Mouse (Mus musculus) adrenal gland, postnatal 14 days (tissue): Measurements from ENCODE around the gene Vps50. TPM values are rescaled to one million over a fixed set of nuclear protein-coding genes. Genes with fewer than 3 reads are reported as not detected.
"Not testable (repeated sequence)": the region's sequence is repeated elsewhere in the genome, so short reads cannot be mapped to it uniquely, and the experiment has no call there.

Experiments
- DNase-seq: peaks from one replicate; pipeline ENCODE4 v3.0.0; 2021; ENCODE audit warnings: mixed read lengths
- total RNA-seq: library from RNA; stranded (reverse); gene quantifications from 2 replicates; pipeline ENCODE4 v1.2.3, GENCODE M21; 2021

Gene Vps50
- total RNA-seq, 1 experiment from 2014 or later = 19.6 TPM

DNA sequence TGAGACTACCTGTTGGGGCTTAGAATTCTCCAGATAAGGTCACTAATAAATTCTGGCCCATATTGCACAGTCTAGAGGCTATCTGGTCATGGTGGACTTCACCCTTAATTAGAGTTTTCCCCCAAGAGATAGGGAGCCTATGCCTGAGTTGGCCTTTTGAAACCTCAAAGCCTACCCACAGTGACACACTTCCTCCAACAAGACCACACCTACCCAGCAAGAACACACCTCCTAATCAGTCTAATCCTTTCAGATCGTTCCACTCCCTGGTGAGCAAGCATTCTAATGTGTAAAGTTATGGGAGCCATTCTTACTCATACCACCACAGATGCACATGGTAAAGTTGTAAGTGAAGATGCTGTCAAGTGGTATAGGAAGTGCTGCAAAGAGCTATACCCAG, 37.9 kb downstream of the Vps50 start:
- DNase-seq = no peak

DNA sequence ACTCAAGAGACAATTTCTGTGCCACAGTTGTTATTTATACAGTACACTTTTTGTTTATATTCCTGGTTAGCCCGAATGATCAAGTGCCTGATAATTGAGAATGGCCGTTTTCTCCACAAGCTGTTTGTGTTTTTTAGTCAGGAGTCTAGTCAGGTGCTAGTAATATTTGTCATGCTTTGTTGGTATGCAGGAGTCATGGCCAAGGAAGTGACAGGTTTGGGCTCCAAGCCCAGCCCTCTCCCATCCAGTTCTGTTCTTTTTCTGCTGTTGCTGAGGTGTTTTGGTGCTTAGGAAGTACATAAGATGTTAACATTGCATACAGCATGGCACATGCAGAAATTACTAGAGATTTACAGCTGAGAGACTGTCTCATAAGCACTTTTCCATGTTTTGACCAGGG, 41.3 kb downstream of the Vps50 start:
- DNase-seq = no peak

DNA sequence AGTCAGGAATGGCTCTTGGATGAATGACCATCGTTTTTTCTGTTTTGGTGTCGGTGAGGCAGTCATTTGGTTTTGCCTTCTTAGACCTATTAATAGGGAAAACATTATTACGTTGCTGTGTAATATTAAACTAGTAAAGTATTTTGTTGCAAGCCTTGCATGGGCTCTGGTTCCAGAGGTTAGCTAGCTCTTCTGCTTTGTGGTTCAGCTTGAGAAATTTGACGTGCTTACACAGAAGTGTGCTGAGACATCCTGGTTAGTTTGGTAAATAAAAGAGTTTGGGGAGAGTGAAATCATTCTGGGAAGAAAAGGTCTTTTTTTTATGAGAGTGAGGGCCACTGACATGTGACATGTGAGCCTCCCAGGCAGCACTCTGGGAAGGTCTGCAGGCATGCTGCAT, 45.7 kb downstream of the Vps50 start:
- no peak for DNase-seq

DNA sequence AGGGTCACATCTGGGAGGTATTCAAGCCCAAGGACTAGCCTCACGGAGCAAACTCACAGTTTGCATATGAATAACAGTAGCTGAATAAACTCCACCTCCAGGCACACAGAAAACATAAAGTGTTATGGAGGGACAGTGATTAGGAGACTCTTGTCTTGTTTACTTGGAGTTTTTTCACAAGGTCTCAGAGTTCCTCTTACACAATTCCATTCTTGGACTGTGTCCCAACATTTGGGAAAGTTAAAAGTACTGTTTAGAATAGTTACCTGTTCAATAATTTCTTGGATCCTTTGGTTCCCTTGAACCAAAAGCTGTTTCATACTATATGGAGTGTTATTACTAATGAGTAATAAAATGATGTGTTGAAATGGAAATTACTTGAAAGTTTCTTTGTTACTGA, 46.8 kb downstream of the Vps50 start:
- no peak for DNase-seq

DNA sequence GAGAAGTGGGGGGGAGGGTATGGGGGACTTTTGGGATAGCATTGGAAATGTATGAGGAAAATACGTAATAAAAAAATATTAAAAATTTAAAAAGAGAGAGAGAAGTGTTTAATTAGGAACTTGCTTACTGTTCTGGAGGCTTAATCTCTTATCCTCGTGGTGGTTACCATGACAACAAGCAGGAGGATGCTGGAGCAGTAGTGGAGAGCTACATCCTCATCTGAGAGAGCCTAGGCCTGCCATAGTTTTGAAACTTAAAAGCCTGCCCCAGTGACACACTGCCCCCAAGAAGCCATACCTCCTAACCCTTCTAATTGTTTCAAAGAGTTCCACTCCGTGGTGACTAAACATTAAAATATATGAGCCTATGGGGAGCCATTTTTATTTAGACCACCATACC, 50.8 kb downstream of the Vps50 start:
- no peak for DNase-seq

DNA sequence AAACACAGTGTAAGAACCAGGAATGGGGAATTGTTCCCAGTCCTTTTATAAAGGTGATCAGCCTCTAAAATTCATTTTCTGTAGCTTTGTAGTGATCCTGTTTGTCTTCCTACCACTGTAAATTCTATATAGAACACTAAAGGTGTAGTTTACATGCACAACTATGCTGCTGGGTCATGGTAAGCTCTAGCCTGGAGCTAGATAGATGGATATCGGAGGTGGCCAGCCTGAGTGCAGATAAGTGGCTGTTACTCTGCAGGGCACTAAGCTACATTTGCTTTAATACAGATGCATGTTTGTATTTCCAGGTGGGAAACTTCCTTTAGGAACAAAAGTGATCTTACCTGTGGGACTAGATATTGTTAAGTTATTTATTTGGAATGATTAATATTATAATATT, 51.8 kb downstream of the Vps50 start:
- no peak for DNase-seq

DNA sequence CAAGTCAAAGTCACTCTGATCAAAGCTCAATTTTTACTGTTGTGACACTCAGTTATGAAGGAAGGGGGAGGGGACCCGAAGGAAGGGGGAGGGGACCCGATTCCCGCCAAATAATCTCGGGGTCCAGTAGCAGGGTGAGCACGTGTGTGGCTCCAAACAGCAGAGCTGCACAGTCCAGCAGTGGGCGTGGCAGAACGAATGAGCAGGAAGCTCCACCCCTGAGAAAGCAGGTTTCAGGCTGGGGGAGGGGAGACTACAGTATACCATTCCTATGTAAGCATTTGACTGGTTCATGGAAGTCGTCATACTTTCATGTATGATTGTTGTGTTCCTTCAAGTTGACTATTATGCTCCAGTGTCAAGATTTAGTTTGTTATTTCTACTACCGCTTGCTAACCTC, 54.5 kb downstream of the Vps50 start:
- DNase-seq = not testable (repeated sequence)

DNA sequence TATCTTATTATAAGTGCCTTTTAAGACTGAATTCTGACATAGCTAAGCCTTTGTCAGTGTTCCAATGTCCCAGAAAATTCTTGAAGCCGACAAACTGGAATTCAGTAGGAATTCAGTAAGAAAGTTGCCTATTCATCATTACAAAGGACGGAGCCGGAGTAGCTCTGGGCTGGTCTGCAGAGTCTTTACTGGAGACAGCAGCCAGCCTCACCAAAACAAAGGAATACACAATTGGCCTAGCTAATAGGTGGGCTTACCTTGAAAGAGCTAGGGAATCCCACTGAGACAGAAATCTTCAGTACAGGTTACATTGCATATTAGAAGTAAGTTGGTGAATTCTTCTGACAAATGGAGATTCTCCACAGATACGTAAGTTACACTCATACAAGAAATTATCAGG, 59.0 kb downstream of the Vps50 start:
- no peak for DNase-seq

DNA sequence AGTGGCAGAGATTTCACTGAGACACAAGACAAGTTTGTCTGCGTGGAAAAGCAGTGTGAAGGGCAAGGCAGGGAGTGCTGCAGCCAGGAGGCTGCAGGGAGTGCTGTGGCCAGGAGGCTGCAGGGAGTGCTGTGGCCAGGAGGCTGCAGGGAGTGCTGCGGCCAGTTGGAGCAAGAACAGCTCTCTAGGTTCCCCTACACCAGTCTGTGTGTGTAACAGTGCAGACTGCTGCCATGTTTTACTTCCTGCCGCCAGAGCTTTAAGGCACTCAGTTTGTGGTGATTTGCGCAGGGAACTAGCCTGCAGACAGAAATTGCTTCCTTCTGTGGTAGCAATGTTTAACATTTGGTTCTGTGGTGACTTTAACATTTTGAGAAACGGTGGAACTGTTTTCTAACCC, 61.8 kb downstream of the Vps50 start:
- DNase-seq = no peak

DNA sequence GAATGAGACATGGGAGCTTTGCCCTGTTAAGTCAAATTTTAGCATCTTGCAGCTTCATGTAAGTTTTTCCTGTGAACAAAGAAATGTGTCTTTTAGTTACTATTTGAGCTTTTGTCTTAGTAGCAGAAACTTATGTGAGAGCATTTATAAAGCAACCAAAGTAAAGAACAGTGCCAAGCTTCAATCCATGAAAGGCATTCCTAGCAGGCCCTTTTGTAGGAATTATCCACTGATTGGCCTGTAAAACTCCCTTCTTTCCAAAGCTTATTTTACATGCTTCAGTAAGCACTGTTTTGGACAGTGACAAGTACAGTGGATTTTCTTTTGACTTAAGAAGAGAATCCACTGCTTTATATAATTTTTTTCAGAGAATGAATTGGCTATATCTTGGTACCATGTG, 64.1 kb downstream of the Vps50 start:
- no peak for DNase-seq

DNA sequence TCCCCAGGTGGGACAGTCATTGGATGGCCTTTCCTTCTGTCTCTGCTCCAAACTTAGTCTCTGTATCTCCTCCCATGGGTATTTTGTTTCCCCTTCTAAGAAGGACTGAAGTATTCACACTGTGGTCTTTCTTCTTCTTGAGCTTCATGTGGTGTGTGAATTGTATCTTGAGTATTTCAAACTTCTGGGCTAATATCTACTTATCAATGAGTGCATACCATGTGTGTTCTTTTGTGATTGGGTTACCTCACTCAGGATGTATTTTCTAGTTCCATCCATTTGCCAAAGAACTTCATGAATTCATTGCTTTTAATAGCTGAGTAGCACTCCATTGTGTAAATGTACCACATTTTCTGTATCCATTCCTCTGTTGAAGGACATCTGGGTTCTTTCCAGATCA, 65.9 kb downstream of the Vps50 start:
- DNase-seq = not testable (repeated sequence)

DNA sequence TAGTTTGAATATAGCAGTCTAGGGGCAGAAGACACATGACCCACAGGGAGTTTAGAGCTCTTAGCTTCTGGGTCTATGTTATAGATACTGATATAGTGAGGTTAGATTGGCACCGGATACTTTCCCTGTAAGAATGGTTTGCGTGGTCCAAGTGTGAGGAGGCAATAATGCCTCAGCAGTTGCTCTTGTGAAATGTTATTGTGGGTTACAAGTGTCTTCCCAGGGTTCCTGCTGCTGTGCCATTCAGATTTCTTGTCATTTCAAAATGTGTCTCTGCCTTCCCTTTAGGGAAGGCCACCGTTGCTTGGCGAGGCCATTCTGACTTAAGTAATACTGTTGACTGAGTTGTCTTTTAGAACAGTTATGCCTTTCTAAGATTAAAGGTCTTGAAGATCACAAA, 66.8 kb downstream of the Vps50 start:
- DNase-seq = no peak

DNA sequence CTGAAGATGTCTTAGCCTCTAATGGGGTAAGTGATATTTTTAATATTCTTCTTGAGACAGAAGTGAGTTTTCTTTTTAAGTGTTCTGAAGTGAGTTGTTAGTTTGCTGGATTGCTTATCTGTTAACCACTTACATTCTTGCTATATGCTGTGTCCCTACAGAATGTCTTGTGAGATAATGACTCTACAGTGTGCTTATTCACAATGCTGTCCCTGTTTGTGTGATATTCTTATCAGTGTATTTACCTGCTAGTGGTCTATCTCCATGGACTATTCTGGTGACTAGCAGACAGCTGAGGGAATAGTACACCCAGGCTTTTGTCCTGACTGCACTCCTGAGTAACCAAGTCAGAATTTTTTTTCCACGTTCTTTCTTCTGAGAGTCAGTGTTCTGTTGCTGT, 67.5 kb downstream of the Vps50 start:
- DNase-seq = no peak

DNA sequence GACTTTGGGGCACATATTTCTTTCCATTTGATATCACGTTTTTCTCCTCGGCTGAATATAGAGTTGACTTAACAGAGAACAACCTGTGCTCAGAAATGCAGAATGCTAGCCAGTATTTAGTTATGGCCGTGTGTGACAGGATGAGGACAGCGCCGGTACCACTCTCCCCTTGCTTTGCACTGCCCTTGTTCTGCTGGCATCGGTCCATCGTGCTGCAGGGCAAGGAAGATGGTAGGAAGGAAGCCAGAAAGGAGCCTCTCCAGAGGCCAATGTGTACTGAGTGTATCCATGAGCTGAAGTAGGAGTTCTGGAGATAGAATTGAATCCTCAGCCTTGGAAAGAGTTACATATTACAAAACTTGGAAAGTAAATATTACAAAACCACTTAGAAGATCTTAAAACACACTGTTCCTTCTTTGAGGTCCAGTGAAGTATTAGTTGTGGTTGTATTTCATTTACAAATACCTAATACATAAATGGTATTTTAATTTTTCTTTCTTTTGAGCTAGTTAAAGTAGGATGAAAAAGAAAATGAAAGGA, 69.0 kb downstream of the Vps50 start:
- DNase-seq = no peak

DNA sequence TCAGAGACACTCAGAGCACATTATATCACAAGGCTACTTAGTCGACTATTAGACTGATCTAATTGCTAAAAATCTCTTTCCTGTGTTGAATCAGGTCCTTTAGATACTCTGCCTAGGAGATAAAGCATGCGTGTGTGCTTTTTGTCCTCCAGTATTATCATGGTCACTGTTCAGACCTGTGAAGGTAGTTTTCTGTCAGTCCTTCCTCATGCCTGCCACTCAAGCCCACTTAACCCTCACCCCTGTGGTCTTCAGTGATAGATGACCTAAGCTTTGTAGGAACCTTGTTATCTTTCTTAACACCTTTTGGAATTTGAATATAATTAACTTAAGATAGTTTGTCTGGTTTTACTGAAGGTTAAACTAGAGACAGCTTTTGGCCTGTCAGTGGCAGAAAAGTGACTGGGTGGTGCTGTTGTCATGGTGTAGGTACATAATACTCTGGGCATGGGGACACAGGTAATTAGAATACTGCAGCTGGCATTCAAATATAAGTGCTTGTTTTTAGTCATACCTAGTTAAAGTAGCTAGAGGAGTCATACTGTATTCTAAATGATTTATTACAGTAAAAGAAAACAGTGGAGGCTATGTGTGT, 74.1 kb downstream of the Vps50 start:
- DNase-seq = no peak

DNA sequence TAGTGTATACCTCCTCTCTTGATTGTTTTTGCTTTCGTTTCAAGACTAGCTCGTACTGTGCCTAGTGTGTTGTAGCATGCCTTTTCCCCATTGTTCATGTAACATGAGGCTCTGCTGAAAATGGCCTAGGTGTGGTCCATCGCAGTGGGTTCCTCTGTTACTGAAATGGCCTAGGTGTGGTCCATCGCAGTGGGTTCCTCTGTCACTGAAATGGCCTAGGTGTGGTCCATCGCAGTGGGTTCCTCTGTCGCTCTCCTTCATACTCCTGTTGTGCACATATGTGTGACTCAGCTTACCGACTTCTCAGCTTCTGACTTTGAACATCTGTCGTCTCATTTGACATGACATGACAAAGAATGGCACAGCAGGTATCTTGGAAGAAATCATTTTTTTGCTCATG, 75.6 kb downstream of the Vps50 start:
- DNase-seq = no peak

DNA sequence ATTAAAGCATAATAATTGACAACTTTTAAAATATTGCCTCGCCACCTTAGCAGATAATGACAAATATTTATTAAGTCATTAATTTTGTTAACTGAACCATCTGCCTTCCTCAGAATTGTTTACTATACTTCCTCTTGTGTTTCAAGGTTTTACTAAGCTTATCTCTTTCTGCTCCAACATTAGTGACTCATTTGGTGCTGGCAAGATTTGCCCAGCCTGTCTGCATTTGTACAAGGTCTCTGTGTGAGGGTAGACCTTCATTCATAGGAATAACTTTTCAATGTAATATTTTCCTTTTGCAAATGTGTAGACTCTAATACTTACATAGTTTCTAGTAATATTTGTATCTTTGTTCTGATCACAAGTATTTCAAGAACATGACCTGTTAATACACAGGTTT, 87.2 kb downstream of the Vps50 start:
- DNase-seq = peak; percentile 51

DNA sequence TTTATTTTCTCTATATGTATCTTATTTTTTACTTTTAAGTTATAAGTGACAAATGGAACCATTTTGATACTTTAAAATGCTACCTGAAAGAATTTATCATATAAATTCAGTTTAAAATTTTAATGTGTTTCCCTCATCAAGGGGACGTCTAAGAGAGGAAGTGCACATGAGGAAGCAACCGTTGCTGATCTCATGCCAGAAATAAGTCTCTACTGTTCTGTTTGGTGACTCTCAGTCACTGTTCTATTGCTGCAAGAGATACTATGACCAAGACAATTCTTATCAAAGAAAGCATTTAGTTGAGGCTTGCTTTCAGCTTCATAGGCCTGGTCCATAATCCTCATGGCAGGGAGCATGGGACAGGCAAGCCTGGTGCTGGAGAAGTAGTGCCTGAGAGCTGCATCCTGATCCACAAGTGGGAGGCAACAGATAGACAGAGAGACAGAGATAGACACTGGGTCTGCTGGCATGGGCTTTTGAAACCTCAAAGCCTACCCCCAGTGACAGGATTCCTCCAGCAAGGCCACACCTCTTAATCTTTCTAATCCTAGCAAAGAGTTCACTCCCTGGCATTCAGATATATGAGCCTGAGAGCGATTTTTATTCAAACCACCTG, 92.2 kb downstream of the Vps50 start:
- DNase-seq = no peak

DNA sequence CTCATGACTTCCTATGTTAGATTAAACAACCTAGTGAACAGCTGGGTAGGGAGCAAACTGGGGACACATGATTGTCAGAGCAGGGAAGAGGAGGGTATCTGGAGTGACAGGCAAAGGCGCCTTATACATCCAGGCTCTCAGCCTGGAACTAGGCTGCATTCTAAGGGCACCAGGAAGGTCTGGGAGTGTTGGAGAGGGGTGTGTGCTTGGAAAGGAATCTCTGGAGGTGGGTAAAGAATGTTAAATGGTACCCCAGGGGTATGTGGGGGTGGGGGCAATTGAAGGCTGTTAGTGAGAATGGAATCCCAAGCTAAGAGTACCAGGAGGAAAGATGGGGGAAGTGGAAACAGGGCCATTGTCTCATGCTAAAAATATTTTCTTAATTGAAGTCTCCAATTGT, 96.1 kb downstream of the Vps50 start:
- no peak for DNase-seq

DNA sequence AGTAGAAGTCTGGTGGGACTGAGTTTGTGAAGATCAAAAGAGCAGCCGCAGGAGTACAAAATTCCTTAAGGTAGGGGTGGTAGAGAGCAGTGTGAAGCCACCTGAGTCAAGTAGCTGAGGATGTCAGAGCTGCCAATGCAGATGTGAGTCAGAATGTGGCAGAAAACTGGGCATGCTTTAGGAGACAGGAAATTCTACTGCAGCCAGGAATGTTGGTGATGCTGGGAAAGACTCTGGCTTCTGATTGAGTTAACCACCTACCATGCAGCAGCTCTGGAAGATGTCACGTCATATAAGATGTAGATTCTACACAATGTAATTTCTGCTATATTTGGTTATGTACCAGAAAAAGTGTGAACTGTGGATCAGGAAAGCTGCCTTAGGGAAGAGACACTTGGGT, 114.6 kb downstream of the Vps50 start:
- no peak for DNase-seq

DNA sequence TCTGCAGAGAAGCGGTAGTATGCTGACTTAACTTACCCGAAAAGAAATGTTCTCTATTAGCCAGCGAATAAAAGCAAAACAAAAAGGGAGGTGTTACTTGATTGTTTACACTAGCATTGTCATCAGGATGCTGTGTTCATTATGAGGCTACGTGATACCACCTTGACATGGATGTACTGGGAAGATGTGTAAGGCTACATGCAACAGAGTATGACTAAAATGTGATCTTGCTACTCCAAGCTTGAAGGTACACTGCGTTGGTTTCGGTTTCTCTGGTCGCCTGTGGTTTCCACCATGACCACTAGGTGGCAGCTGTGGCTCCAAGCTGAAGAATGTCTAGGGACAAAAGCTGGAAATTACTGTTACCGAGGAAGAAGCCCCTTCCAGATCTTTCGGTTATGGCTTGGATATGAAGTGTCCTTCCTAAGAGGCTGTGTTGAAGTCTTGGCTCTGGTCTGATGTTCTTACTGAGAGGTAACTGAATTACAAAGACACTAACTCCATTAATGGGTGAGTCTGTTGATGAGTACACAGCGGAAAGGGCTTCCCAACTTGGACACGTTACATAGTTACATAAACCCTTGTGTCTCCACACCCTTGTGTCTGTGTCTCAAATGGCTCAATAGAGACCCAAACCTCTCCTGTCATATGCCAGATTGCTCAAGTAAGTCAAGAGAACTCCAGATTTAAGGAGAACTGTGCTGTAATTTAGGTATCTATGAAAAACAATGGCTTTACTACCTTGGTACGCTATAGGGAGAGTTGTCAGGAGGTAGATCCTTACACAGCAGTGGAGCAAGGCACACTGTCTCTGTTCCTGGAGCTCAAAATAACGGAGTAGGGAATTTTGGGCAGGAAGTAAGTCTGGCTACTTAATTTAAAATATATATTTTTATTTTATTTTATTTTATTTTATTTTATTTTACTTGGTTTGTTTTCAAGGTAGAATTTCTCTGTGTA, 122.5 kb downstream of the Vps50 start:
- DNase-seq = peak; percentile 20
